Mouse (Mus musculus) heart, postnatal 0 days (tissue): ENCODE measurements around the gene Mllt6.
"Not testable (repeated sequence)": the region's sequence is repeated elsewhere in the genome, so short reads cannot be mapped to it uniquely, and the experiment has no call there.

Source experiments
- CTCF ChIP-seq: IDR thresholded peaks from 2 replicates; pipeline ENCODE4 v1.5.1; 2016; ENCODE audit warnings: antibody characterized with exemption, control low read depth, low read depth
- EP300 ChIP-seq: IDR thresholded peaks from 2 replicates; pipeline ENCODE4 v1.6.1; 2016; ENCODE audit warnings: antibody characterized with exemption, low read depth

DNA sequence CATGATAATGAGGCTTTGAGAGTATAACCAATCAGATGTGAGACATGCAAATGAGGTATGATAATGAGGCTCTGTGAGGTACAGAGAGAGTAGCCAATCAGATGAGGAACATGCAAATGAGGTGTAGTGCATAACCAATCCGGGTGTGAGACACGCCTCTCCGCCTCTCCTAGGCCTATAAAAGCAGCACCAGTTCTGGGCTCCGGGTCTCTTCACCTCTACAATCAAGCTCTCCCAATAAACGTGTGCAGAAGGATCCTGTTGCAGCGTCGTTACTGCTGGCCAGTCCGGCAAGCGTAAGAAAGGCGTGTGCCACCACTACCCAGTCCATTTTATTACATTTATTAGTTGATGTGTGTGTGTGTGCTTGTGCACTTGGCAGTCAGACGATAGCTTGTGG lies 9.8 kb upstream of the Mllt6 start:
- not testable (repeated sequence) for TF ChIP-seq CTCF, EP300
